Mouse (Mus musculus) Patski (cell line): ENCODE measurements at regions not wholly inside any gene's neighbourhood (a gene's known extent, or its start where the extent isn't known, plus 50 kb on each side); places are given as distances from the start of the nearest gene placed in this dataset.

Experiments
- ATAC-seq: fragments of 100-300 bp; one replicate; pipeline ENCODE4 v1.8.0; 2021
- CTCF ChIA-PET: fragments of 350-600 bp; sonication (Branson Sonifier 250); formaldehyde crosslinking; loops from one replicate; lab custom pipeline; 2022; ENCODE audit warnings: inconsistent platforms; lab: Charles Lee
- POLR2A ChIA-PET: fragments of 350-600 bp; sonication (Branson Sonifier 250); formaldehyde crosslinking; loops from one replicate; lab custom pipeline; 2022; ENCODE audit warnings: antibody characterized with exemption, inconsistent platforms; lab: Charles Lee
- DNase-seq: peaks from one replicate; pipeline ENCODE4 v3.0.0-alpha.2; 2011; ENCODE audit warnings: low read depth, low spot score
- H3K27me3 ChIP-seq: fragments of 371-371 bp; one replicate; pipeline ENCODE4 v1.5.1; 2021
- CTCF ChIP-seq: fragments of 100-300 bp; IDR thresholded peaks from one replicate; pipeline ENCODE4 v1.5.1; 2021
- in situ Hi-C: fragments of 300-500 bp; cut with MboI; formaldehyde crosslinking; loops from 3 replicates; pipeline ENCODE4 v1.11.1; 2018; ENCODE audit warnings: low pct_unique_long_range_greater_than_20kb, mixed read lengths

DNA sequence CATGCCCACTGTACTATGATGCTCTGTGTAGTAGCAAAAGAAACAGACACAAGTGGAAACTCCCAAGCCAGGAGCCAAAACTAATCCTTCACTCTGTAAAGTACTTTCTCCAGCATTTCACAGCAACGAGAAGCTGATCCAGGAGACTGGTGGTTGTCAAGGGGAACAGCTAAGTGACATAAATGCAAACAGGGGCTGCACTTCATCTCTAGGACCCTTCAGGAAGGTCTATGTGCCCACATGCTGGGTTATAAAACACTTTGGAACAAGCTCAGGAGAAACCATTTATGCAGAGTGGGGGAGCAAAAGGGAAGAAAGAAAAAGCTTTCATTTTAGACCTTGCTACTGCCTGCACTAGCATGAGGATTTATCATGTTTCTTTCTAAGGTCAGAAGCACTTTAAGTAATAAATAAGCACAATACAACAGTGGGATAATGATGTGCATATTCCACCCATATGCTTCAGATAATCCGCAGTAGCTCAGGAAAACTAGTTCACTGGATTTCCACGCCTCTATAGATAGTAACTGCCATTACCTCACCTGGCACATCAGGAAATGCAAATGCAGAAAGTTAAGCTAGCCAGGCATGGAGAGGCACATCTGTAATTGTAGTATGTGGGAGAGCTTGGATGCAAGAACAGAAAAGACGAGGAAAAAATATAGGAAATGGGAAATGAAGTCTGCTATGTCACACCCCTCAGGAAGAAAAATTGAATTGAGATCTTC is 73.6 kb upstream of the Arhgap18 start:
- in situ Hi-C loops = loop anchor here (10.0 kb wide), 1 partner anchor 185 kb away; no protein-coding TSS in a partner anchor
- ATAC-seq (no peak), DNase-seq (no peak)
- ChIA-PET POLR2A (no interaction called here), CTCF (no interaction called here)
- peaks cover 19% of the 10 kb centered on the region for H3K27me3 ChIP-seq
- no peak for TF ChIP-seq CTCF

DNA sequence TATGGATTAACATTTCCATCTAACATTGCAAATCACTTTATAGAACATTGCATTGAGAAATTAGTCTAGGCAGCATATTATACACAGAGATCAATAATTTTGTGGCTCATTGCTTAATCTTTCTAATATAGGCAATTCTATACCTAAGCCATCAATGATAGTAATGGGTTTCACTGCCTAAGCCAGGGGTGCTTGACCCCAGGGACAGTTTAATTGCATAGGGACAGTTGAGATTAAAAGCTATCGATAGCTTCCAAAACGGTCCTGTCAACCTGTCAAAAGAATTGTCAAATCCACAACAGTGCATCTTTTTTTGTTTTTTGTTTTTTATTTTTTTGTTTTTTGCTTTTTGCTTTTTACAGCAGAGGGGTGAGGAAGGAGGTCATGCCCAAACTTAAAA is 58.5 kb upstream of the Arhgap18 start:
- peaks cover 36% of the 10 kb centered on the region for H3K27me3 ChIP-seq
- ChIA-PET POLR2A (no interaction called here), CTCF (no interaction called here)
- ATAC-seq (no peak), DNase-seq (no peak)
- in situ Hi-C loops = no loop called here
- TF ChIP-seq CTCF = no peak

DNA sequence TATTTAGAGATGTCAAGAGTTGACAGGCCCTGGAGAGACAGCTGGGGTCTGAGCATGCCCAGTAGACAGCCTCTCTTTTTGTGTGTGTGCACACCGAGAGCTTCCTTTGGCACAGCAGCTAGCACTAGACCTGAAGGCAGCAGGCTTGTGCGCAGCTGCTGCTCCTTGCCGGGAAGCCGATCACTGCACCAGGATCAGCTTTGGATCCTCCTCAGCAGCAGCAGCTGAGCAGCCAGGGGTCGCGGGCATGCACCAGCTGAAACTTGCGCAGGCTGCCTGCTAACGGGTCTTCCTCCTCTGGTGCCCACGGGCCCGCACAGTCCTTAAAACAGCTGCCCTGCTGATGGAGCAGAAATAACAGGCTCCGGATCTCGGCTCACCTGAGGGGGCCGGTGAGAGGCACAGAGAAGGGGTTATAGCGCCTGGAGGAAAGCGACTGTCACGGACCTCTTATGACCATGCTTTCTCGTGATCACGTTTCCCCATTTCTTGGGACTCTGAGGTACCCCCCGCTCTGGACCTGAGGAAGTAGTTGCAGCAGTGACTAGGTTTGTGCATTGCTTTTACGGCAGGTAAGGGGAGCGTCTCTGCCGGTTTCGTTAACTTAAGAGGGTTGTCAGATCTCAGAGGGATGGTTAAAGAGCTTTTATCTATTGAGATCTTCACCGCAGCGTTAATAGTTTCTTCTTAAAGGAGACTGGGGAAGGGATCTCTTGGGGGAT is 57.8 kb upstream of the Arhgap18 start:
- ChIA-PET CTCF (no interaction called here), POLR2A (no interaction called here)
- DNase-seq = no peak
- in situ Hi-C loops = no loop called here
- ATAC-seq = no peak
- TF ChIP-seq CTCF = no peak
- peaks cover 36% of the 10 kb centered on the region for H3K27me3 ChIP-seq
